Mouse (Mus musculus): ENCODE measurements around the gene Adam1b. TPM values are rescaled to one million over a fixed set of nuclear protein-coding genes. Genes with fewer than 3 reads are reported as not detected.

The Adam1b gene
- polyA plus RNA-seq (2015; fragmentation: Nextera tagmentation; extraction: Ambion mirVana): not detected in 2 replicates

GRCm38 (mm10) chr5:121503231-121503630 lies at the start of gene Adam1b:
Gene Adam1b (minus strand): TSS chr5:121503435.
- Histone ChIP-seq H3K27ac (no peak within 1 kb of the TSS), H3K9me3 (no peaks in the 10 kb centered on the region), H3K4me2 (no peak within 1 kb of the TSS), H3K36me3 (no peaks in the 10 kb centered on the region), H3K9ac (no peak within 1 kb of the TSS), H3K4me3 (no peak within 1 kb of the TSS), H3K4me1 (no peaks in the 10 kb centered on the region), H3K27me3 (no peaks in the 10 kb centered on the region)
- WGBS: 74% methylated on average over 3 of the region's 3 CpGs
- no peak for ATAC-seq (ENCODE audit: borderline replicate concordance, extremely low read depth, low FRiP score, low TSS enrichment)

- no peak overlapping the region for H3K4me2 ChIP-seq
- no peak overlapping the region for H3K4me3 ChIP-seq
- no peaks in the 10 kb centered on the region for H3K36me3 ChIP-seq
- no peaks in the 10 kb centered on the region for H3K9me3 ChIP-seq
- WGBS: 85% methylated on average over 7 of the region's 7 CpGs
- no peak overlapping the region for H3K27ac ChIP-seq
- no peaks in the 10 kb centered on the region for H3K27me3 ChIP-seq
- ATAC-seq (ENCODE audit: borderline replicate concordance, extremely low read depth, low FRiP score, low TSS enrichment): no peak
- no peak overlapping the region for H3K9ac ChIP-seq
- H3K4me1 ChIP-seq: peaks cover 13% of the 10 kb centered on the region
These were observed 46.0 kb upstream of the Adam1b start for GRCm38 (mm10) chr5:121549196-121549595.

GRCm38 (mm10) chr5:121547084-121547483 lies 43.8 kb upstream of the Adam1b start:
- Histone ChIP-seq H3K36me3 (no peaks in the 10 kb centered on the region), H3K9ac (no peak overlapping the region), H3K9me3 (no peaks in the 10 kb centered on the region), H3K4me2 (no peak overlapping the region), H3K4me1 (peaks cover 19% of the 10 kb centered on the region), H3K27ac (no peak overlapping the region), H3K27me3 (no peaks in the 10 kb centered on the region), H3K4me3 (no peak overlapping the region)
- WGBS: 90% methylated on average over 3 of the region's 3 CpGs
- ATAC-seq (ENCODE audit: borderline replicate concordance, extremely low read depth, low FRiP score, low TSS enrichment): no peak

- Histone ChIP-seq H3K9ac (peak overlapping the region; percentile 98), H3K4me2 (peak overlapping the region; percentile 79), H3K9me3 (no peaks in the 10 kb centered on the region), H3K27me3 (no peaks in the 10 kb centered on the region), H3K4me3 (peak overlapping the region; percentile 96), H3K4me1 (peaks cover 19% of the 10 kb centered on the region), H3K27ac (peak overlapping the region; percentile 87), H3K36me3 (no peaks in the 10 kb centered on the region)
- WGBS: 22% methylated on average over 6 of the region's 6 CpGs
- ATAC-seq (ENCODE audit: borderline replicate concordance, extremely low read depth, low FRiP score, low TSS enrichment): 0 out of 2 replicates have a peak, but pooled peaks have one; percentile 46
These were observed 43.3 kb upstream of the Adam1b start for GRCm38 (mm10) chr5:121546530-121546895.

- Histone ChIP-seq H3K36me3 (no peaks in the 10 kb centered on the region), H3K4me2 (peak within 1 kb of the TSS; percentile 79), H3K9me3 (no peaks in the 10 kb centered on the region), H3K27ac (peak within 1 kb of the TSS; percentile 87), H3K27me3 (no peaks in the 10 kb centered on the region), H3K4me3 (peak within 1 kb of the TSS; percentile 96), H3K4me1 (peaks cover 19% of the 10 kb centered on the region), H3K9ac (peak within 1 kb of the TSS; percentile 98)
- 2% methylated on average over 41 of the region's 55 CpGs for WGBS
- peak; percentile 93 for ATAC-seq (ENCODE audit: borderline replicate concordance, extremely low read depth, low FRiP score, low TSS enrichment)
These were observed 42.7 kb upstream of the Adam1b start, which contains the start of gene Mapkapk5 for GRCm38 (mm10) chr5:121545793-121546529. Gene Mapkapk5 (minus strand): TSS chr5:121545905.

- peak within 1 kb of the TSS; percentile 87 for H3K27ac ChIP-seq
- WGBS: 0% methylated on average over 46 of the region's 97 CpGs
These were observed 41.9 kb upstream of the Adam1b start, which contains the start of the genes Adam1a and Gm42878 for GRCm38 (mm10) chr5:121544910-121545792. Gene Adam1a (minus strand): TSS chr5:121545482. Gene Gm42878 (minus strand): TSS chr5:121545482.

GRCm38 (mm10) chr5:121543370-121543769 lies 40.1 kb upstream of the Adam1b start:
- H3K9me3 ChIP-seq: no peaks in the 10 kb centered on the region
- ATAC-seq (ENCODE audit: borderline replicate concordance, extremely low read depth, low FRiP score, low TSS enrichment): no peak
- peak overlapping the region; percentile 79; the same call in 1 of the 2 replicates for H3K4me2 ChIP-seq
- no peak overlapping the region for H3K9ac ChIP-seq
- H3K4me3 ChIP-seq: no peak overlapping the region
- 78% methylated on average over 3 of the region's 3 CpGs for WGBS
- H3K36me3 ChIP-seq: no peaks in the 10 kb centered on the region
- no peaks in the 10 kb centered on the region for H3K27me3 ChIP-seq
- peaks cover 19% of the 10 kb centered on the region for H3K4me1 ChIP-seq
- H3K27ac ChIP-seq: no peak overlapping the region

More at GRCm38 (mm10) chr5:121544910-121545792, 41.9 kb upstream of the Adam1b start, which contains the start of the genes Adam1a and Gm42878:
- Histone ChIP-seq H3K4me2 (peak within 1 kb of the TSS; percentile 79), H3K4me3 (peak within 1 kb of the TSS; percentile 96), H3K4me1 (peaks cover 19% of the 10 kb centered on the region), H3K9ac (peak within 1 kb of the TSS; percentile 98), H3K9me3 (no peaks in the 10 kb centered on the region), H3K36me3 (no peaks in the 10 kb centered on the region), H3K27me3 (no peaks in the 10 kb centered on the region)
- ATAC-seq (ENCODE audit: borderline replicate concordance, extremely low read depth, low FRiP score, low TSS enrichment): peak; percentile 69

- H3K4me1 ChIP-seq: peaks cover 13% of the 10 kb centered on the region
- H3K27ac ChIP-seq: no peak overlapping the region
- H3K9me3 ChIP-seq: no peaks in the 10 kb centered on the region
- H3K36me3 ChIP-seq: peaks cover 15% of the 10 kb centered on the region
- no peaks in the 10 kb centered on the region for H3K27me3 ChIP-seq
- ATAC-seq (ENCODE audit: borderline replicate concordance, extremely low read depth, low FRiP score, low TSS enrichment): no peak
- no peak overlapping the region for H3K9ac ChIP-seq
- H3K4me2 ChIP-seq: no peak overlapping the region
- H3K4me3 ChIP-seq: no peak overlapping the region
- 79% methylated on average over 7 of the region's 7 CpGs for WGBS
These were observed 38.0 kb upstream of the Adam1b start for GRCm38 (mm10) chr5:121541235-121541634.

- ATAC-seq (ENCODE audit: borderline replicate concordance, extremely low read depth, low FRiP score, low TSS enrichment): no peak
- 91% methylated on average over 5 of the region's 5 CpGs for WGBS
- no peak overlapping the region for H3K27ac ChIP-seq
- peaks cover 26% of the 10 kb centered on the region for H3K36me3 ChIP-seq
- peaks cover 12% of the 10 kb centered on the region for H3K4me1 ChIP-seq
- H3K9me3 ChIP-seq: no peaks in the 10 kb centered on the region
- no peaks in the 10 kb centered on the region for H3K27me3 ChIP-seq
- H3K9ac ChIP-seq: no peak overlapping the region
- no peak overlapping the region for H3K4me2 ChIP-seq
- H3K4me3 ChIP-seq: no peak overlapping the region
These were observed 36.8 kb upstream of the Adam1b start for GRCm38 (mm10) chr5:121540066-121540465.

- Histone ChIP-seq H3K27ac (no peak overlapping the region), H3K36me3 (peaks cover 48% of the 10 kb centered on the region)
- no peak for ATAC-seq (ENCODE audit: borderline replicate concordance, extremely low read depth, low FRiP score, low TSS enrichment)
These were observed 34.4 kb upstream of the Adam1b start for GRCm38 (mm10) chr5:121537588-121537987.

GRCm38 (mm10) chr5:121536921-121537555 lies 33.8 kb upstream of the Adam1b start:
- Histone ChIP-seq H3K4me1 (no peaks in the 10 kb centered on the region), H3K9me3 (no peaks in the 10 kb centered on the region), H3K9ac (no peak overlapping the region), H3K4me3 (no peak overlapping the region), H3K4me2 (no peak overlapping the region), H3K27ac (no peak overlapping the region), H3K27me3 (no peaks in the 10 kb centered on the region), H3K36me3 (peaks cover 53% of the 10 kb centered on the region)
- ATAC-seq (ENCODE audit: borderline replicate concordance, extremely low read depth, low FRiP score, low TSS enrichment): no peak
- WGBS: 69% methylated on average over 7 of the region's 7 CpGs

More at GRCm38 (mm10) chr5:121537588-121537987, 34.4 kb upstream of the Adam1b start:
- WGBS: 84% methylated on average over 2 of the region's 2 CpGs
- Histone ChIP-seq H3K4me1 (no peaks in the 10 kb centered on the region), H3K9me3 (no peaks in the 10 kb centered on the region), H3K4me3 (no peak overlapping the region), H3K4me2 (no peak overlapping the region), H3K27me3 (no peaks in the 10 kb centered on the region), H3K9ac (no peak overlapping the region)
